Mouse (Mus musculus): ENCODE results near the gene Slc6a4. TPM values are rescaled to one million over a fixed set of nuclear protein-coding genes. Genes with fewer than 3 reads are reported as not detected.
"Not testable (repeated sequence)": the region's sequence is repeated elsewhere in the genome, so short reads cannot be mapped to it uniquely, and the experiment has no call there.

The Slc6a4 gene
- polyA plus RNA-seq, 1 experiment from 2014 or later = 21.2 TPM

DNA sequence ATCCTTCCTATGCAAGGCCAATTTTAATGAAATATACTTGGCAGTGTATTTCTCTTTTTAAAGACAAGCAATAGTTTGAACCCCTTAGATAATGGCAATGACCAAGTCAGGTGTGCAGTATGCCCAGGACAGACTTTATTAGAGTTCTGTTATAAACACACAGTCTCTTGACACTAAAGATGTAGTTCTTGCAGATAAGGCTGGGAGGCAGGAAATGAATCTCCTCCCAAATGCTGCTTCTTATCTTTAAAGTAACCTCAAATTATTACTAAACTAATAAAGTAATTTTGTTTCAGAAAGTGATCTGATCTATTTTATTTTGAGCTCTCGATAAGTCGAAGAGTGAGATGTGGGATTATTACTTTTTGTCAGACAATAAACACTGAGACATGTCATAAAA, 65.0 kb downstream of the Slc6a4 start:
- Histone ChIP-seq H3K27me3 (replicated peaks; ENCODE audit: control insufficient read depth, insufficient read depth, low read length) (no peaks in the 10 kb centered on the region), H3K9ac (ENCODE audit: low read depth, low read length) (no peak overlapping the region), H3K4me3 (ENCODE audit: low read depth, low read length) (no peak overlapping the region), H3K36me3 (ENCODE audit: control insufficient read depth, insufficient read depth) (0 out of 2 replicates have a peak, but pooled peaks cover 5% of the 10 kb centered on the region), H3K4me1 (replicated peaks; ENCODE audit: control insufficient read depth, insufficient read depth, low read length) (no peaks in the 10 kb centered on the region; the same call in 1 of the 2 replicates), H3K4me2 (replicated peaks; ENCODE audit: low read depth) (no peak overlapping the region), H3K27ac (ENCODE audit: low read depth, low read length) (no peak overlapping the region), H3K9me3 (ENCODE audit: control insufficient read depth) (no peaks in the 10 kb centered on the region)
- no peak for ATAC-seq
- no peak for TF ChIP-seq CTCF (IDR thresholded peaks at IDR 0.05; ENCODE audit: low read depth)
- 52% methylated on average over 2 of the region's 2 CpGs for WGBS

DNA sequence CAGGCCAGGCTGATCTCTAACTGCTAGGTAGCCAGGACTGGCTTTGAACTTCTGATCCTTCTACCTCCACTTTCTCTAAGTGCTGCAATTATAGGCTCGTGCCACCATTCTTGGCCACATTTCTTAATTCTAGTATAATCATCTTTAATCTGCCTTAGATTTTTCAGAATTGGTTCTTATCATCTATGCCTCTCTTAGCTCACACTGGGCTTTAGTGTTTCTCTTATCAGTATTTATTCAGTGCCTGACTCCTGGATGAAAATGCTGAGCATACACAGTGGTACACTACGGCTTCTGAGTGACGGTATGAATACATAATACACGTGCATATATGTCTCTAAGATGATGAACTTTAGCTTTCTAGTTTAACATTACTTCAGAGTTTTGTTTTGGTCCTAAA, 70.4 kb downstream of the Slc6a4 start:
- Histone ChIP-seq H3K4me3 (ENCODE audit: low read depth, low read length) (no peak overlapping the region), H3K4me2 (replicated peaks; ENCODE audit: low read depth) (no peak overlapping the region), H3K9ac (ENCODE audit: low read depth, low read length) (no peak overlapping the region), H3K27me3 (replicated peaks; ENCODE audit: control insufficient read depth, insufficient read depth, low read length) (no peaks in the 10 kb centered on the region), H3K36me3 (ENCODE audit: control insufficient read depth, insufficient read depth) (peaks cover 1% of the 10 kb centered on the region; the same call in 1 of the 2 replicates), H3K4me1 (replicated peaks; ENCODE audit: control insufficient read depth, insufficient read depth, low read length) (no peaks in the 10 kb centered on the region; the same call in 1 of the 2 replicates), H3K9me3 (ENCODE audit: control insufficient read depth) (no peaks in the 10 kb centered on the region), H3K27ac (ENCODE audit: low read depth, low read length) (no peak overlapping the region)
- no peak for ATAC-seq
- WGBS = 40% methylated on average over 4 of the region's 4 CpGs
- no peak for TF ChIP-seq CTCF (IDR thresholded peaks at IDR 0.05; ENCODE audit: low read depth)

DNA sequence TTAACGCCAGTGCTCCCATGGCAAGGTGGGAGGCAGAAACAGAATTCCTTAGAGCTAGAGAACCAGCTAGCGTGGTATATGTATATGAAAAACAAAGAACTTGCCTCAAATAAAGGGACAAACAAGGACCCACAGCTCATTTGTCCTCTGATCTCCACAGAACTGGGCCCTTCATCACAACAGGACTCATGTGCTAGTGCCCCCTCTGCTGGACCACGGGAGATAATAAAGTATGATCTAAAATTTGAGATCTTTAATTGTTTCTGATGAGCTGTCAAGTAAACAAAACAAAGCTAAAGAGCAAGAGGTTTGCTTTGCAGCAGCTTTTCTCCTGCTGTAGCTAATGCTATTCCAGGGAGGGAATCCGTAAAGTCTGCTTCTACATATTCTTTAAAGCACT, 72.3 kb downstream of the Slc6a4 start:
- Histone ChIP-seq H3K9ac (ENCODE audit: low read depth, low read length) (no peak overlapping the region), H3K9me3 (ENCODE audit: control insufficient read depth) (no peaks in the 10 kb centered on the region)
- no peak for ATAC-seq

DNA sequence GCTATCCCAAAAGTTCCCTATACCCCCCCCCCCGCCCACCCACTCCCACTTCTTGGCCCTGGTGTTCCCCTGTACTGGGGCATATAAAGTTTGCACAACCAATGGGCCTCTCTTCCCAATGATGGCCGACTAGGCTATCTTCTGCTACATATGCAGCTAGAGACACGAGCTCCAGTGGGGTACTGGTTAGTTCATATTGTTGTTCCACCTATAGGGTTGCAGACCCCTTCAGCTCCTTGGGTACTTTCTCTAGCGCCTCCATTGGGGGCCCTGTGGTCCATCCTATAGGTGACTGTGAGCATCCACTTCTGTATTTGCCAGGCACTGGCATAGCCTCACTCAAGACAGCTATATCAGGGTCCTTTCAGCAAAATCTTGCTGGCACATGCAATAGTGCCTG, 78.9 kb downstream of the Slc6a4 start:
- 63% methylated on average over 4 of the region's 4 CpGs for WGBS
- not testable (repeated sequence) for H3K27me3 ChIP-seq (replicated peaks; ENCODE audit: control insufficient read depth, insufficient read depth, low read length); H3K27ac ChIP-seq (ENCODE audit: low read depth, low read length); H3K4me1 ChIP-seq (replicated peaks; ENCODE audit: control insufficient read depth, insufficient read depth, low read length); ATAC-seq; H3K9me3 ChIP-seq (ENCODE audit: control insufficient read depth); H3K36me3 ChIP-seq (ENCODE audit: control insufficient read depth, insufficient read depth)
- H3K4me3 ChIP-seq (ENCODE audit: low read depth, low read length) = peak overlapping the region; percentile 76
- H3K4me2 ChIP-seq (replicated peaks; ENCODE audit: low read depth) = peak overlapping the region; percentile 78
- peak overlapping the region; percentile 74; the same call in 1 of the 2 replicates for H3K9ac ChIP-seq (ENCODE audit: low read depth, low read length)

More for the DNA sequence above, 72.3 kb downstream of the Slc6a4 start:
- no peaks in the 10 kb centered on the region for H3K4me1 ChIP-seq (replicated peaks; ENCODE audit: control insufficient read depth, insufficient read depth, low read length)
- peaks cover 9% of the 10 kb centered on the region for H3K36me3 ChIP-seq (ENCODE audit: control insufficient read depth, insufficient read depth)
- no peaks in the 10 kb centered on the region for H3K27me3 ChIP-seq (replicated peaks; ENCODE audit: control insufficient read depth, insufficient read depth, low read length)
- no peak overlapping the region for H3K27ac ChIP-seq (ENCODE audit: low read depth, low read length)
- H3K4me3 ChIP-seq (ENCODE audit: low read depth, low read length) = no peak overlapping the region
- WGBS = 71% methylated on average over 4 of the region's 4 CpGs
- H3K4me2 ChIP-seq (replicated peaks; ENCODE audit: low read depth) = no peak overlapping the region
- peak; percentile 62 for TF ChIP-seq CTCF (IDR thresholded peaks at IDR 0.05; ENCODE audit: low read depth)

DNA sequence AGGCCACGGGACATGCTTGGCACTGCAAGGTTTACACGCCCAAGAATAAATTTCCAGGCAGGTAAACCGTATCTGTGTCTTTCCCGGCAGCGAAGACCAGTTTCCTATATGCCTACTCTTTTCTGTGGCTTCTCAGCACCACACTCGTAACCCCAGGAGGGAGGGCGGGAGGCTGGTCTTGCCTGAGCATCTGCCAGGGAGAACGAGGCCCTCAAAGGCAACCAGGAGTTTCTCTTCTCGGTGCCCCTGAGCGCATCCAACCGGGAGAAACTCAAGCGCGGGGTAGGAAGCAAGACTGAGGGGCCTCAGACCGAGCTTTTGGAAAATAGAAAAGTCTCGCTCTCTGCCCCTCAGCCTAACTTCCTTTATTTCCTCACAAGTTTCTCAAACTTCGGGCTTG, 79.4 kb downstream of the Slc6a4 start:
- no peaks in the 10 kb centered on the region for H3K9me3 ChIP-seq (ENCODE audit: control insufficient read depth)
- H3K4me2 ChIP-seq (replicated peaks; ENCODE audit: low read depth) = peak overlapping the region; percentile 78
- WGBS = 2% methylated on average over 16 of the region's 16 CpGs
- TF ChIP-seq CTCF (IDR thresholded peaks at IDR 0.05; ENCODE audit: low read depth) = no peak
- peaks cover 9% of the 10 kb centered on the region for H3K36me3 ChIP-seq (ENCODE audit: control insufficient read depth, insufficient read depth)
- H3K9ac ChIP-seq (ENCODE audit: low read depth, low read length) = peak overlapping the region; percentile 74
- H3K4me1 ChIP-seq (replicated peaks; ENCODE audit: control insufficient read depth, insufficient read depth, low read length) = no peaks in the 10 kb centered on the region
- no peaks in the 10 kb centered on the region for H3K27me3 ChIP-seq (replicated peaks; ENCODE audit: control insufficient read depth, insufficient read depth, low read length)
- peak overlapping the region; percentile 51 for H3K27ac ChIP-seq (ENCODE audit: low read depth, low read length)
- H3K4me3 ChIP-seq (ENCODE audit: low read depth, low read length) = peak overlapping the region; percentile 76
- ATAC-seq = peak; percentile 25; the same call in 1 of the 2 replicates

DNA sequence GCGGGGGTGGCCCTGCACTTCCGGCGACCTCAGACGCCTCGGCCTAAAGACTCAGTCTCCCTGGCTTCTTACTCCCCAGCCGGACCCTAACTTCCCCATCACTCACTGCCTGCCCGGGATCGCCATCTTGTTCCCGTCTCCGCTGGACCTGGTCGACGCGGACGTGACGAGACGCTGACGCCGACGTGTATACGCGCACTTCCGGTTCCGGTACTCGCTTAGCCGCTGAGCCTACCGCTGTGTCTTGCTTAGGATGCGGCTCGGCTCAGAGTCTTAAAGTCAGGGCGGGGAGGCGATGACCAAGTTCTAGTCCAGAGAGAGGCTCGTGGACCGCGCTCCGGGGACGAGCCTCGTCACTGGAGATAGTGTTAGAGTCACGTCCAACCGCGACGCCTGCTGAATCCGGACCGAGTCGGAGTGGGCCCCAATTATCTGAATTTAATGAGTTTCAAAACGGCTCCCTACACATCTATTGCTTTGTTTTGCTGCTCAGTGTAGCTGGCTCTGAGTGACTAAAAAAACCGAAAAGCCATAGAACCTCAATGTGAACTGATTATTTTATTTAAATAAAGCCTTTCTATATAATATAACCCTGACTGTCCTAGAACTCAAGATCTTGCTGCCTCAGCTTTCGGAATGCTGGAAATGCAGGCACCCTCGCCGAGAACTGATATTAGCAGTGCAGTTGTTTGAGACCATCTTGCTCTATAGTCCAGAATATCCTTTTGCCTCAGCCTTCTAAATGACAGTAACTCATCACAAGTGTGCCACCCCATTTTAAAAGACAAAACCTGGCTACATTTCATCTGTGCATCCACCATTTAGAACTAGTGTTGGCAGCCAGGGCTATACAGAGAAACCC, 80.1 kb downstream of the Slc6a4 start, which contains the start of gene Nsrp1:
Nsrp1 (minus strand) TSS at position 163 of the 862 bp plus-strand sequence.
- Histone ChIP-seq H3K4me3 (ENCODE audit: low read depth, low read length) (peak within 1 kb of the TSS; percentile 76), H3K9ac (ENCODE audit: low read depth, low read length) (peak within 1 kb of the TSS; percentile 74), H3K4me2 (replicated peaks; ENCODE audit: low read depth) (peak within 1 kb of the TSS; percentile 78), H3K36me3 (ENCODE audit: control insufficient read depth, insufficient read depth) (peaks cover 9% of the 10 kb centered on the region), H3K4me1 (replicated peaks; ENCODE audit: control insufficient read depth, insufficient read depth, low read length) (no peaks in the 10 kb centered on the region), H3K9me3 (ENCODE audit: control insufficient read depth) (no peaks in the 10 kb centered on the region), H3K27me3 (replicated peaks; ENCODE audit: control insufficient read depth, insufficient read depth, low read length) (0 out of 2 replicates have a peak, but pooled peaks cover 3% of the 10 kb centered on the region), H3K27ac (ENCODE audit: low read depth, low read length) (peak within 1 kb of the TSS; percentile 51)
- 4% methylated on average over 48 of the region's 48 CpGs for WGBS
- TF ChIP-seq CTCF (IDR thresholded peaks at IDR 0.05; ENCODE audit: low read depth) = no peak
- peak; percentile 97 for ATAC-seq

Measured in intestine, postnatal 0 days (tissue).